Mouse (Mus musculus) testis, postnatal 10 days (tissue): ENCODE measurements around the gene Zscan29.
"Not testable (repeated sequence)": the region's sequence is repeated elsewhere in the genome, so short reads cannot be mapped to it uniquely, and the experiment has no call there.

Experiments
- DNase-seq: peaks from one replicate; pipeline ENCODE4 v3.0.0; 2021; ENCODE audit warnings: low spot score

Gene Zscan29

DNA sequence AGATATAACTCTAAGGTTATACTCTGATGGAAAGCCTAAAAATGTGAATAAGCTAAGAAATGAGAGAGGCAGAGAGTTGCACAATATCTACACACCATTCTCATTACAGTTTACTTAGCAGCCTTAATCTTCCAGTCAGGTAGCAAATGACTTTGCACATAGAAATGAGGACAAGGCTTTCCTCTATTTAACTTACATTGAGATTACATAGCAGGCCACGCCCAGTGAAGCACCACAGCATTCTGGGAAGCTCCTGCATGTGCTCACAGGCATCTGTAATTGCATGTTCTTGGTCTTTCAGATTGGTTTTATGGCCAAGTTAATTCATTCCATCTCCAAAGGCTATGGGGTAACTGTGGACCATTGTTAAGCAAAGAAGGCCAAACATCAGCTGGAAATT is 38.1 kb downstream of the Zscan29 start:
- DNase-seq: no peak

DNA sequence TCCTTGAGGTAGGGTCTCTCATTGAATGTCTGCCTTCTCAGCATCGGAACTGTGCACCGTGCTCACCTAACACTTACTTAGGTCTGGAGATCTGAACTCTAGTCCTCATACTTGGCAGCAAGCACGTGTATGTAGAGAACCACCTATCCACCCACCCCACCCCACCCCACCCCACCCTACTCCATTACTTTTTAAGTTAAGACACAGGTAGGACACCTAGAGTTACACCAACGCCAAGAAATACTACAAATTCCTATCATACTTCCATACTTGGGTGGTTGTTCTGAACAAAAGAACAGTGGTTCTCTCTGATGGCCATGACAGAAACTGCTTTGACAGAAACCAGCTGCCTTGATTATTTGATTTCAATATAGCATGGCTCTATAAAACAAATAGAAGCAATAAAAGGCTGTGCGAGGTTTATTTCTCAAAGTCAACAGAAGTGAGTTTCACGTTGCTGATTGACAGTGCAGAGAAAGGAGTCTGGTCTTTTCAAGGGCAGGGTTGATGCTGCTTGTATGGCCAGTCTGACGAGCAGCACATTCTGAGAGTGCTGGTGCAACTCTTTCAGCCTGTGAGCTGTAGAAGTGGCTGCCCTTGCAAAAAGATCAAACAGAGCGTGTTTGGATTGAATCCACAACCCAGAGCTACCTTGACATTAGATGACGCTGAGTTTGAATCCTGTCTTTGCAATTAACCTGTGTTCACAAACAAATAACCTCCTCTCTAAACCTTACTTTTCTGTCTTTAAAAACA is 41.9 kb downstream of the Zscan29 start:
- DNase-seq: no peak

GRCm38 (mm10) chr2:121127536-121127935 is 43.4 kb downstream of the Zscan29 start:
- no peak for DNase-seq

DNA sequence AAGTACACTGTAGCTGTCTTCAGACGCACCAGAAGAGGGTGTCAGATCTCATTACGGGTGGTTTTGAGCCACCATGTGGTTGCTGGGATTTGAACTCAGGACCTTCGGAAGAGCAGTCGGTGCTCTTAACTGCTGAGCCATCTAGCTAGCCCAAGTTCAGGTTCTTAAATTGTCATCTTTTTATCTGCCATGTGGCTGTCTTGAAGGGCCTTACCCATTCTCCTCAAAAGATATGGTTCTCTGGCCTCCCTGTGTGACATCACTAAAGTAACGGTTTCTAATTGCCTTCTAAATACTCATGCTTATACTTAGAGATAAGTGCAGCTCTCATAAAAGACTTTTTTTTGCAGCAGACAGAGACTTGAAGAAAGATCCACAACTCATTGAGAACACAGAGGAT is 44.6 kb downstream of the Zscan29 start:
- not testable (repeated sequence) for DNase-seq

GRCm38 (mm10) chr2:121119260-121119659 is 51.7 kb downstream of the Zscan29 start:
- DNase-seq: no peak

GRCm38 (mm10) chr2:121115418-121115817 is 55.5 kb downstream of the Zscan29 start:
- no peak for DNase-seq

- no peak for DNase-seq
Measured at GRCm38 (mm10) chr2:121109695-121110094, 61.2 kb downstream of the Zscan29 start, which contains the start of gene Tgm7. Gene Tgm7 (minus strand): TSS chr2:121109795.
